Mouse (Mus musculus) hematopoietic stem cell, adult 5-6 weeks (primary cell): ENCODE data around the gene Sdc4. TPM values are rescaled to one million over a fixed set of nuclear protein-coding genes. Genes with fewer than 3 reads are reported as not detected.

ENCODE experiments used
- ATAC-seq, 2 experiments: fragments of 125-278 bp in 1 of 2; replicated peaks in 1 of 2; 2 replicates each; pipeline ENCODE4 v1.8.0; 2016 to 2017; ENCODE audit warnings: inconsistent platforms in 2 of 2, mild to moderate bottlenecking in 2 of 2, moderate number of reproducible peaks in 2 of 2, low read depth in 1 of 2, moderate TSS enrichment in 1 of 2; ENCODE audit not compliant: low FRiP score in 2 of 2, poor library complexity in 2 of 2, severe bottlenecking in 2 of 2, insufficient read depth in 1 of 2, low TSS enrichment in 1 of 2
- total RNA-seq: library from RNA; stranded (forward); fragments of 172-1452, 232-1000 nt; gene quantifications from 2 replicates; pipeline ENCODE4 v1.2.3, GENCODE M21; 2017

Gene Sdc4
- total RNA-seq, 1 experiment from 2014 or later: 11.6 TPM

DNA sequence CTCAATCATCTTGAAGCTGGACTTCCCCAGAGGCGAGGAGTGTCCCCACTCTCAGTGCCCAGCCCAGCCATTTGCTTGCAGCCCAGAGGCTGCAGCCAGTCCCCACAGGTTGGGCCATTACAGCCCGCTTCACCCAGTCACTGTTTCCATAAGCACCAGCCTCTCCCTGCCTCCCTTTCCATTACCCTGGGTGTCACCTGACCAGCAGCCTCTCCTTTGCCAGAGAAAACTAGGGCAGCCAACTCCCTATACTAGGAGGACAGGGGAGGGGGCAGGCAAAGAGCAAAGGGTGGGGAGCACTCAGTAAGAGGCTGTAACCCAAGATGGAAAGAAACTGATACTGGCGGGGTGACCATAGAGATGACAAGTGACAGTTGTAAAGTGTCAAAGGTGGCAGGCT, 6.7 kb downstream of the Sdc4 start:
- no peak for ATAC-seq

DNA sequence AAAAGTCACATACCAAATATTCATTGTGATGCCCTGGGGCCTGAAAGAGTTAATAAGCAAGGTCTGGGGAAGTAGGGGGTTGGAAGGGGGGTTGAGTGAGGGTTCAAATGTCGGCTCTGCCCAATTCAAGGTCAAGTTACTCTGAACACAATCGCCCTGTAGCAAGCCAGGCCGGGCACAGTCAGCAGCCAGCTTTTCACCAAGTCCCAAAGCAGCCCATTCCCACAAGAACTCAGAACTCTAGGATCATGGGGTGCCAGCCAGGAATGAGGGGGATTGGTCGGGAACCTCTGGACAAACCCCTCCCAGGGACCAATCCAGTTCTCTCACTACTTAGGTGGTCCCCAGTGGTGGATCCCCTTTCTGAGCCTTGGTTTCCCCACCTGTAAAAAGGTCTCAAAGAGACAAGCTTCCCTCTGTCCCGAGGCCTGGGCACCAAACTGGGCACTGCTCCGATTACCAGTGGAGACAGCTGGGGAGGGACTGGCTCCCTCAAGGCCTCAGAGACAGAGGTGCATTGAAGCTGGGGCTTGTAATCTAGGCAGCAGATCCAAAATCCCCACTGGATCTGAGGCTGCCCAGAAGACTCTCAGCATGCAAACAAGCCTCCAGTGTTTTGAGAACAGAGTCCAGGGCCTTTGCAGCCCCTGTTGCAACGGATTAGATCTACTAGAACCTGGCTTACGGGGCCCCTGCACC, 7.3 kb downstream of the Sdc4 start:
- no peak for ATAC-seq

DNA sequence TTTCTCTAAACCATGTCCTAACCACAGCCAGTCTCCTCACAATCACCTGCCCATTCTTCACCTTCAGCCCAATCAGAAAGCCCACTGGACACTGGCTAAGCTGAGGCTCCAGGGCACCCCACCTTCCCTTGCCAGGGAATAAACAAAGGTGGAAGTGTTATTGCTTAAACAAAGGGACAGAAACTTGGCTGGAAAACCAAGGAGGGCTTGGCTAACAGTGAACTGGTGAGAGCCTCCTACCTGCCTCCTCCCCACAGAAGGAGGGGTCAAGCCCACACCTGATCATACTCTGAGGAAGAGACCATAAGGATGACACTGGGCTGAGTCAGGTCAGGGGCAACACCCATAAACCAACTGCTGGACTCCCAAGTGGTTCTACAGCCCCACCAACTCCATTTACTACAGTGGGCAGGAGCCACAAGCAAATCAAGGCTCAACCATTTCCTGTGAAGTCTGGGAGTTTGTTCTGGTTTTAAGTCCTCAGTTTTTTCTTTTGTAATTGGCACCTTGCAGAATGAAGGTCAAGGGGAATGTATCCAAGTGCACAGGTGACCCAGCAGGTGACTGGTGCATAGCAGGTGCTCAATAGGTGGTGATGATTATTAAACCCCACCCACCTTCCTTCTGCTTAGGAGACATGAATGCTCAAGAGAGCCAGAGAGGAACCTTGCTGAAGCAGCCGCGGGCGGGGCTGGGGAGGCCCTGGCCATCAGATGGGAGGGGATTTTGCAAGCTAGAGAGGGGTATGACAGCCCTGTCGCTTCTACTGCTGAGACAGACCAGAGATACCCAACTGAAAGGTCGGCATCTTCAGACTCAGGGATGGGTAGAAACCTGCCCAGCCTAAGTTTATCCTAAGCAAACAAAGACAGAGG, 8.2 kb downstream of the Sdc4 start:
- no peak for ATAC-seq

DNA sequence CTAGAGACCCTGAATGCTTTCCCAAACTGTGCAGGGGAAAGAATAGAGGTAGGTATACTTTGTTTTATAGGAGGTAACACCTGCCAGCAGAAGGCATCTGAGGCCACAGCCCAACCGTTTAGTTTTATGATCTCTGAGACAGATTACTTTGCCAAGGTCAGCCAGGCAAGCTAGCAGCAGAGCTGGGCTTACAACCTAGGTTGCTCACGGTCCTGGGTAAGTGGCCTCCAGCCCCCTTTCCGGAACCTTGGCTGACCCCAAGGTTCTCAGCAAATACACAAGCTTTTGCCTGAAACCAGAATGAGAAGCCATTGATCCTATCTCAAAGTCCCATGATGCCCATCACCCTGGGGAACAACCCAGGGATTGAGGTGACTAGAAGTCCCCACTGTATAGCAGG, 9.0 kb downstream of the Sdc4 start:
- ATAC-seq: no peak

DNA sequence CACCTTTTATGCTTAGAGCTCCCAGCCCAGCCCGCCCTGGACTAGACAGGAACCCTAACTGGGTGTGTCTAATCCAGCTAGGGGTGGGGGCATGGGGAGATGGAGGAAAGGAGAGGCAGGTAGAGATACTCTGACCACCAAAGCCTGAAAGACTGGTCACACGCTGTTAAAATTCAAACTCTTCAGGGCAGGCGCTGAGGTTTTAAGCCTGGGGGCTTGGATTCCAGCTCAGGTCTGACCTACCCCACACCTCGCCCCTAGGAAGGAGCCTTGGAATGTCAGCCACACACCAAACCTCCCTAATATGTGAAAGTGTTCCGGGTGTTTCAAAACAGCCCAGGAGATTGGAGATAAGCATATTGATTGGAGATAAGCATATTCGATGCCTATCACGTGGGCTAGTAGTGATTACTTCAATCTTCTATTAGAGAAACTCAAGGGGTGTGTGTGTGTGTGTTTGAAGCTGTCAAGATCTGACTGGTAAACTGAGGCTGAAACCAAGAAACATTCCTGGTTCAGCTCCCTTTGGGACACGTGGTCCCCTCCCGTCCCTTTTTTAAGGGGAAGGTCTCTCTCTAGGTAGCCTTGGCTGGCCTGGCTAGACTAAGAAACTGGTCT, 10.3 kb downstream of the Sdc4 start:
- no peak for ATAC-seq

DNA sequence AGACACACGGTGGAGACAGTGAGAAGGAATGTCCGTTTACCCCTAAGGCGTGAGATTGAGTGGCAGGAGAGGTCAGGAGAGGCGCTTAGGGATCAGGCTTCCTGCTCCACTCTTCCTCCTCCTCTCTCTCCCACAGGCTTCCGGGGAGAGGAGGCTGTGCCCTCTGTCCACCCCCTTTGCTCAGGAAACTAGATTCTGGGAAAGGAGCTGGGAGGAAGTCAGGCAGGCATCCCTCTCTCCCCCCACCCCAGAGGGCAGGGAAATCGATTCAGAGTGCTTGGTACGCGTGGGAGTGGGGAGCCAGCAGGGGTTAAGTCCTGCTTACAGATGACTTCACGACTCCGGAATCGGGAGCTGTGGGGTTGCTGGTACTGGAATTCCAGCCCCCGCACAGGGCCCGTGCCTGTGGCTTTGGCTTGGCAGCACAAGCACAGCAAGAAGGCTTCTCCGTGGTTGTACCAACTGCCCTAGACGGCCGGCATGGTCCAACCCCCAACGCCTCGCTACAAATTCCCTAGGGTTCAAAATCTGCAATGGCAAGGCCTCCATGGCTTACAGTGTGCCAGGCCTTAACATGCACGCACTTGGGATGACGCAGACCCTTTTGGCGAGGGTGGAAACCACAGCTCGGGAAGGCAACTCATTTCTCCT, 11.0 kb downstream of the Sdc4 start:
- no peak for ATAC-seq

DNA sequence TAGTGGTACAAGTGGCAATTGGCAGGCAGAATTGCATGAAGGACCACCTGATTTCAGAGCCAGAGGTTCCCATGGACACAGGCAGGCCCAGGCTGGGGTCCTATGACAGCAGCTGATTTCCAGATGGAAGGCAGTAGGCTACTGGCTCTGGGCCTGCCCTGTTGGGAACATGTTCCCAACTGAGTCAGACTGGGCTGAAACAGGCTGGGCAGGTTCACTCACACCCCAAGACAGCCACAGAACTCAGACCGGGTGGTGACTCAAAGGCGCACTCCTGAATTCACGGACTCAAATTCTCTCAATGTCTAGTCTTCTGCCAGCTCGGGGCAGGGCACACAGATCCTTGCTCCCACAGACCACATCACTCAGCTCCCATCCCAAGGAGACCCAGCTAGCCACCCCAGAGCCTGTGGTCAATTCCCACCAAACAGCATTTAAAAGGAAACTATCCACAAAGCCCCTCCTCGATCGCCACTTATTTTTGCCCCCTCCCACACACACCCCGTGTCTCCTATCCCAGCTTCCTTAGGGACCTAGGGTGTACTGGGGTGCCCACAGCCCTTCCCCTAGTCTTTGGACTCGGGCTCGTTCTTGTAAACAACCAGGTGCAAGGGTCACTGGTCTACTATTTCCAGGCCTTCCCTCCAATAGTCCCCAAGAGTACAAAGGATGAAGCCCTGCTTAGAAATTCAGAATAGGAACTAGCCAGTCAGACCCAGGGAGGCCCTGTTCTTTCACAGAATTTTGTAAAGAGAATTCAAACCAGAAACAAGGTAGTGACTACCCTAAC, 11.8 kb downstream of the Sdc4 start:
- ATAC-seq: no peak

DNA sequence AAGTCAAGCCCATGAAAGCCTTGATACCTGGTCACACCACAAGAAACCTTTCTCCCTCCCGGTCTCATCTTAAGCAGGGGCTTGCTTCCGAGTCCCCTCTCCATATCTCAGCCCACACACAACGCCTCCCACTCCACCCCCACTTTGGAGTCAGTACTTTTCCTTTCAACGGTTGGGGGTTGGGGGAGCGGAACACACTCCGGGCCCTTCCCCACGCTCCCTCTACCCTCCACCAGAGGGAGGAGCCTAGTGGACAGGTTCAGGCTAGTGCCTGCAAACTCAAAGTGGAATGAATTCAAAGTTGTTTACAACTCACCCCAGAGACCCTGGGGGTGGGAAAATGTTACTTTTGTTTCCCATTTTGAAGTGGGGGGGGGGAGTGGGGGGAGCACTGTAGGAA, 13.0 kb downstream of the Sdc4 start:
- peak; percentile 33 to 49; a peak in 2 of 4 replicates for ATAC-seq

DNA sequence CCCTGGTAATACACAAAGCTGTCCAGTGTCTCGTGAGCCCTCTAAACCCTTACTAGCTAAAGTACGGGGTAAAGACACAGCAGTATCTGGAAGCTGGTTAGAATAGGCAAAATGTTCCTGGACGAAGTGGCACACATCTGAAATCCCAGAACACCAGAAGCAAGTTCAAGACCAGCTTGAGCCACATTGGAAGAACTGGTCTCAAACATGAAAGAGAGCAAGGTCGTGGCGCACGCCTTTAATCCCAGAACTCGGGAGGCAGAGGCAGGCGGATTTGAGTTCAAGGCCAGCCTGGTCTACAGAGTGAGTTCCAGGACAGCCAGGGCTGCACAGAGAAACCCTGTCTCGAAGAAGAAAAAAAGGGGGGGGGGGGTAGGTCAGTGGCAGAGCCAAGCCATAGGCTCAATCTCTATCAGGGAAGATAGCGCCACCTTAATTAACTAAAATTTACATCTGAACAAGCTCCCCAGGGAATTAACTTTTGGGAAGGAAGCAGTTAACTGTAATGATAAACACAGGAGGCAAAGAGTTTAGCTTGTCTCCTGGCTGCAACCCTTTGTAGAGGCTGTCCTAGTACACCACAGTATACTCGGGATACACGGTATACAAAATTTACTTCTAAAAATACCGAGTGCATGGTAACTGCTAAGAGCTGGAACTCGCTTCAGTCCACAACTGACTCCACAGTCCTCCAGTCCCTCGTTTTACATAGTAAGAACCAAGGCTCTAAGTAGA, 13.6 kb downstream of the Sdc4 start:
- ATAC-seq: no peak

DNA sequence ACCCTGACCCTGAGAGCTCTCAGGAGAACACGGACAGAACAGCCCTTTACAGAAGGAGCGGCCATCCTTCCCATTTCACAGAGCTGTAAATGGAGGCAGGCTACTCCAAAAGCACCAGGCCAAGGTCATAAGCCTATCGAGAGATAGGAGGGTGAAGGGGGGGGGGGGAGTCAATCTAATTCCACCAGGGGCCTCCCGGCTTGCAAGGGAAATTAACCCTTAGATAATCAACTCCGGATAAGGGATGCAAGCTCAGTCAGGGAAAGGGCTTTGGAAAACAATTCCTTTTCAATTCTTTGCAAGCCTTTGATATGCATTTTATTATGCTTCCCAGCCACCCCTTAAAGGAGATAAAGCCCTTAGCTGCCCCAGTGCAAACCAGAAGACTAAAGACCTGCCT, 15.2 kb downstream of the Sdc4 start:
- no peak for ATAC-seq

DNA sequence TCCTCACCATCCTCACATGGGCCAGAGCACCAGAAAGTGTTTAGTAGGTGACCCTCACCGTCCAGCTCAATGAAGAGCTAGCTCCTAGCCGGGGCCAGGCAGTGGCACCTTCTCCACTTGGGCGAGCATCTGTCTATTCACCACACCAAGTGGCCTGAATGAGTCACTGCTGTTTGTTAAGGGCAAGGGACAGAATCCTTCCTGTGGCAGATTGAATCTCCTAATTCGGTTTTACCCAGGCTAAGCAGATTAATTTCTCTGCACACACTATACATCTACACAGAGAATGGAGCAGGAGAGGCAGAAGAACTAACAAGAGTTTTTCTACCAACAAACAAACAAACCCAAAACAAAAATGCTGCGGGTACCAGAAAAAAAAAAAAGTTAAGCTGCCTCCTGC, 16.7 kb downstream of the Sdc4 start:
- no peak for ATAC-seq

DNA sequence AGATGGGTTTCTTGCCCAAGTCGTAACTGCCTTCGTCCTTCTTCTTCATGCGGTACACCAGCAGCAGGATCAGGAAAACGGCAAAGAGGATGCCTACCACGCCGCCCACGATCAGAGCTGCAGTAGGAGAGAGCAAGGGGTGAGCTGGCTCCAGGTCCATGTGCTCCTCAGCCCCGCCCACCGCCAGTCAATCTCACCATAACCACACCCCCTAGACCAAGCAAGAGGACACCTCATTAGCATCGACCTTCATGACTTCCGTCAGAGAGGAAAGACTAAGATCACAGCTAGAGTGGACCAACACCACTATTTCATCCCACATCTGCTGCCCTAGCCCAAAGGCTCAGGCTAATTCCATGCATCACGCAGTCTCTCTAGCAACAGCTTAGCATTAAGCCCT, 17.6 kb downstream of the Sdc4 start:
- ATAC-seq: no peak

DNA sequence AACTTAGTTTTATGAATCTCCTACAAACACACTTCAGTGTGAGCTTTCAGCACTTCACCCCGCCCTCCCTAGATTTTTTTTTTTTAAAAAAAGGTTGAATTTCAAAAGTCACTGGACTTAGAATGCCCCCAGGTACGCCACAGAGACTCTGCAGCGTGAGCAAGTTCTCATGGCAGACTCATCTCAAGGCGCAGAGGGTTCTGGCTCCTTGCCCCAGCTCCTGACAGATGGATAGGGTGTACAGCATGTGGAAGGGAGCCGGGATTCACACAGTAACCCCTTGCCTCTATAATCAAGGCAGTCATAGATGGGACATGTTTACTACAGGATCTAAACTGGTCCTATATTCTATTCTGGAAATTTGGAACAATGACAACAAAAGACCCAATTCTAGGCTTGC, 18.3 kb downstream of the Sdc4 start:
- no peak for ATAC-seq

DNA sequence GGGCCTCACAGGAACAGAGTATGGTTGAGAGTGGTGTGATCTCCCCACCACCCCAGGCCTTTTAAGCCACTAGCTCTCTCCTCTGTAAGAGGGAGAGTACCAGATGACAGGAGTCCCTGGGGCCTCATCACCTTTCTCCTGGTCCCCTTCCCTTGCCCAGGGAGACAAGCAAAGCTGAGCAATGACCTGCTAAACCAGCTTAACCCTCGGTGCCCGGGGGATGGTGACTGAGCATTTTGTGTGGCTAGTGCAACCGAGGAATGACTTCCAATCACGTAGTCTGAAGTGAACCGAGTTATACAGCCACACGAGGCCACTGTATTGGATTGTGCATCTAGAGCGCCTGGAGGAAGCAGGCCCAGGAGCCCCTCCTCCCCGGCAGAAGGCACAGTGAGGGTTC, 19.3 kb downstream of the Sdc4 start:
- ATAC-seq: no peak

DNA sequence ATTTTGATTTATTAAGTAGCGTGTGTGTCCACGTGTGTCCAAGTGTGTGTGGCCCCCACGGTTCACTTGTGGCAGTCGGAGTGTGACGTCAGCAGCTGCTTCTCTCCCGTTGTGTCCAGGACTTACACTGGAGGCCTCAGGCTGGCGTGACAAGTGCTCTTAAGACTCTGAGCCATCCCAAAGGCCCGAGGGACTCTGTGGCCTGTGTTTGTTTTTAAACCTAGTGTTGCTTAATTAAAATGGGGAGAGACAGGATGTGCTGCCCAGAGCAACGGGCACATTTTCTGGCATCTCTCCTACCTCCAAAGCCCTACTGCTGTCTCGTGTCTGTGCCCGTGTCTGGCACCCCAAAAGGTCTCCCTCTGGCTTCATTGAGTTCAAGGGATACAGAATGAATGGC, 20.2 kb downstream of the Sdc4 start:
- ATAC-seq: no peak

DNA sequence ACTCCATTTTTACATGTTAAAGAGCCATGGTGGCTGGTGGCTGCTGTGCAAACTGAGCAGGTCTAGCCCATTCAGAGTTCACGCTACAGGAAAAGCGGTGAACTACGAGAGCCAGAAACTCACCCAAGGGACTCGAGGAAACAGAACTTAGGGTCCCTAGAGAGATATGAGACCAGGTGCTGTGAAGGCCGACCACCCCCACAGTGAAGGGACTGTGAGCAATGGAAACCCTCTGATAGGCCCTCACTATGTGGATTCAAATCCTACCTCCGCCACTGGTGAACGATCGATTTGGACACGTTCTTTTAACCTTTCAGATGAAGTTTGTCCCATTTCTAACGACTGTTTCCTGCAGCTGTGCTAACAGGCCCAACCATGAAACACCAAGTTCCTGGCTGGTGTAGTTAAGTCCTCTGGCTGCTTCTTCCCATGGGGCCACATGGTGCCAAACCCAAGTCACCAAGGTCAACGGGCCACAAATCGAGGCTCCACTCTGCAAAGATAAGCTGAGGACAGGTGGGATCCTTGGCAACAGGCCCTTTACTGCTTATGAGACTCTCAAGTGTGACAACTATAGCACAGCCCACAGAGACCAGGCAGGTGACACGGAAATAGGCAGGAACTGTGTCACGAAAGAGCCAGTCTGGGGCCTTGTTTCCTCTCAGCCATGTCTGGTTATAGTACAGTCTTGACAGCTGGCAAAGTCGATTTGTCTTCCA, 20.9 kb downstream of the Sdc4 start:
- ATAC-seq: peak; percentile 12 to 25; a peak in 2 of 4 replicates
